Mouse (Mus musculus): ENCODE data around the gene Grm7.

GRCm38 (mm10) chr6:111371581-111372349, 726.4 kb downstream of the Grm7 start:
- no peak for TF ChIP-seq CTCF (IDR thresholded peaks at IDR 0.05; ENCODE audit: borderline replicate concordance, control insufficient read depth, extremely low read depth, insufficient read depth, low read length, poor library complexity)
- TF ChIP-seq POLR2A (IDR thresholded peaks at IDR 0.05; ENCODE audit: control insufficient read depth, extremely low read depth, insufficient read depth, low read length, poor library complexity) = no peak
